Mouse (Mus musculus): Measurements from ENCODE around the gene Ubqln5.

Gene Ubqln5

DNA sequence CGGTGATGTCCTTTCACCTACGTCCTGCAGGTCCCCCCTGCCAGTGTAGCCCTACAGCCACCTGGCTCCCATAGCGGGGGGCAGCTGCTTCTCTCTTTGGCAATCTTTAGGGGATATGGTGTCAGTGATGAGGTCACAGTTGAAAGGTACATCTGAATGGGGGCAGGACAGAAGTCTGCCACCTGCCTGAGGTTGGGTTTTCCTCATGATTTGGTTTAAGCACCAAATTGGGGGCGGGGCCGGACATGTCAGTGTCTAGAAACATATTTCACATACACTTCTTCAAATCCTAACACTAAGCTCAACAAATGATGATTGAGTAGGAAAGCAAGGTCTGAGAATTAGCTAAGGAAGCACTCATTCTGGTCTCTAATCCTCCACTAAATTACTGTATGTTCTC is at the start of gene Ubqln5:
Gene Ubqln5, minus strand, starts transcription at position 101 of the 400 bp plus-strand sequence.
- ChIA-PET POLR2A (no interaction called here), CTCF (no interaction called here)

DNA sequence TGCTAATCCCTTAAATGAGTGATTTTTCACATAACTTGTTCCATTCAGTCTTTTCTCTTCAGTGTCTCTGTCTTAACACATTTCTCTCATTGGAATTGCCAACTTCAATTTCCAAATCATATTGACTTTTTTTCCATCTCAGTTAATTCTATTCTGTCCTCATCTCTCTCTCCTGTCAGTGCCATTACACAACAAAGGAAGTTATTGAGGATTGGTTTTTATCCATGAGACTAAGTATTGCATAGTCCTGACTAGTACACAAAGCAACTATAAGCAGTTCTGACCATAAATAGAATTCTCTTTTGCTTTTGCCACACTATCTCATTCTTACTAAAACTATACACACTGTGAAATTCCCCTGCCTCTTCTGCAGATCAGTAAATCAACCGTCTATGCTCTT is 49.4 kb upstream of the Ubqln5 start:
- POLR2A ChIA-PET, result no interaction called here
- CTCF ChIA-PET, result no interaction called here

DNA sequence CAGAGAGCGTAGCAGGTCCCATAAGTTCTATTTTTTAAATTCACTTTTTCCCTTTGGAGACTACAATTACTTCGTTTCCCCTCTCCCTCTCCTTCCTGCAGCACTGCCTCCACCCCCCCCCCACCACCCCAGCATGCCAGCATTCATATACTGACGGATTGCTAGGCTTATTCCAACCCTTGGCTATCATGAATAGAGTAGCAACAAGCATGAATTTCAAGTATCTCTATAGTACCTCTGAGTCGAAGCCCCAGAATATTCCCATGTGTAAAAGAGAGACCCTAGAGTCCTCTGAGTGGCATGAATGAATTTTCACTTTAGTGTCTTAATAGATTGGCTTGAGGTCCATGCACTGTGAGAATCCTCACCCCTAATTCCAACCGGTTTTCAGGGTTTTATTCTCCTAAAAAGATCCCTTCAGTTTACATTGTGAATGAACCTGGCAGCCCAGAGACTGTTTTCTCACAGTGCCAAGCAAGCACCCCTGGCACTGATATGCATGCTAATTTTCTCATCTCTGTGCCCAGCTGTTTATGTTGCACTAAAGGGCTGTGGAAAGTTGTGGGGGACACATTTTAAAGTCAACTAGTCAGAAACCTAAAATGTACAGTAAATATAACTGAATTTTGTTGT is 48.9 kb upstream of the Ubqln5 start:
- ChIA-PET POLR2A (interaction anchor here in 2 of 4 experiments (0.6 to 0.7 kb wide), 2 partner anchors 65 to 219 kb away, joined by 4 to 8 read pairs; no protein-coding TSS in a partner anchor), CTCF (no interaction called here)

DNA sequence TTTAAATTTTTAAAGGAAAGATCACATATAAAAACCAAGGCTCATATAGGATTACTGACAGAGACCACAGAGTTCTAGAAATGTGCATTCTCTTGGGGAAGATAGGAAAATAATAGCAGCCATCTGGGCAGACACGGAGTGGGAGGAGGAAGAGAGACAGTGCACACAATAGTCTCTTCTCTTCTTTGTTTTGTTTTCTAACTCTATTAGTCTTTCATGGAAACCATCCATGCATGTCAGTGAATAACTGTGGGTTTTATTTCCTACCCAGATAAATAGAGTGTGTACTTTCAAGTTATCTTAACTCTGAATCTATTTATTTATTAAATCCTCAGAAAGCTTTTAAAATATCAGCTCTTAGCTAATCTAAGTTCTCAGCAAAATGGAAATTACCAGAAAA is 45.5 kb upstream of the Ubqln5 start:
- POLR2A ChIA-PET, result no interaction called here
- CTCF ChIA-PET, result no interaction called here

DNA sequence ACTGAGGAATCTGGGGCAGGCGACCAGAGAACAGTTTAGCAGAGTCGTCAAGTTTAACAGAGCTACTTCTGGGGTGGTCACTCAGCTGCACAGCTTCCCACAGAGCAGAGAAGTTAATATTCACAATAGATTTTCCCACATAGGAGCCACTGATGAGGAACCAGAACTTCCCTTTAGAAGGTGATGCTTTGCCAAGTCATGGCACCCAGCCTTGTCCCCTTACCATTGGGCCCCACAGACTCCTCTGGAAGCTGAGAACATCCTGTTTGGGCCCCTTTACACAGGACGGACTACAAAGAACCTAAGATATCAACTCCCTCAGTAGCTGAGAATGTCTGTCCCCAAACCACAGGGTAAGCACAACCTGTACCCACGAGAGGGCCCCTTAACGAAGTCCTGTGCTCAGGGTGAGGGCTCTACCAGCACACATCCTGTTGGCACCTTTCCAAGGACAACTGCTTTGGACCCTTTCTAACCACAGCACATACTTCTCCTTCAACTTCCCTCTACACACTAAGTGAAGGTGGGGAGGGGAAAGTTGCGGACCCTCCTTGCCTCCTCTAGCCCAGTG is 40.1 kb upstream of the Ubqln5 start:
- POLR2A ChIA-PET, result no interaction called here

DNA sequence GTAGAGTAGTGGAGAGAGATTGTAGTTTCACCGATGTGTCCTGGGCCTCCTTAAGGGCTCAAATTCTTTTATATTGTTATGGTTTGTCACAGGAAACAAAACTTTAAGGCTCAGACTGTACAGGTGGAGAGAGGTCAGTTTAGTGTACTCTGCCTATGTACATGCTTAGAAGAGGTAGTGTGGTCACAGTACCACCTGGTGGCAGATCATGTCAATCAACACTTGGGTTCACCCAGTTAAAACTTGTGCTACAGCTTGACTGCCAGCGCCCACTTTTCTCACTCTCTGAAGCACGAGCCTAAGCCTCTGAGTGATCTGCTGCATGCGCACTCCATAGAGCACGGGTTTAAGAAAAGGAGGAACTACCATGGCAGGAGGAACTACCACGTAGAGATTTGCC is 37.5 kb upstream of the Ubqln5 start:
- CTCF ChIA-PET, result no interaction called here
- POLR2A ChIA-PET, result no interaction called here

More for the DNA sequence above, 40.1 kb upstream of the Ubqln5 start:
- CTCF ChIA-PET, result no interaction called here

DNA sequence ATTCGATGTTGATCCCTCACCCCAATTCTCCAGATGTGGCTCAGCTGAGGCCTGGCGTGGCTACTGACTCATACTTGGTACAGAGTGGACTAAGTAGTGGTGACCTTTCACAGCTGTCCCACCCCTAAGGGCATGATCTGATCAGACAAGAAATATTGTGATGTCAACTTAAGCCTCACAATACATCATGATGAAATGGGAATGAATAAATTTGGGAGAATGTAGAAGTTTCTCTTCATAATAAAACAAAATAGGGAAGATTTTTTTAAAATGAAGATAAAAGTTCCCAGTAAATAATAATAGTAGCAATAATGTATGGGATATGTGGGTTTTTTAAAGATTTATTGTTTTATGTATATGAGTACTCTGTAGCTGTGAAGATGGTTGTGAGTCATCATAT is 20.8 kb upstream of the Ubqln5 start, which contains the start of gene Ubqlnl:
Gene Ubqlnl, minus strand, starts transcription at position 101 of the 400 bp plus-strand sequence.
- POLR2A ChIA-PET, result no interaction called here
- CTCF ChIA-PET, result no interaction called here

DNA sequence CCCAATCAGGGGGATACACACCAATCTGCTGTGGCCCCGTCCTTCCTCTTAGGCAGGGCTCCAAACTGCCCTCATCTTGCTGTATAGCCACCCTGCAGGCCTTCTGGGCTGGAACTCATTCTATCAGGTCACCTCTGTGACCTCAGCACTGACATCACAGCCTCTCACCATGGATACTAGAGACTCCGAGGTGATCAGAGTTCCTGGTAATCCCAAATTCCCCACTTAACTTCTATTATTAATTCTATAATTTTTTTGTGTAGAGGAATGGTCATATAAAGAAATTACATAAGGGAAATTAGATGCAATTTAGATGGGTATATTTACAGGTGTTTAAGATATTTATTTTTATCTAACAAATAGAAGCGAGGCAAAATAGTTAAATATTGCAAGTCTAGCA is 13.6 kb upstream of the Ubqln5 start, which contains the start of gene Ubqln3:
Gene Ubqln3, minus strand, starts transcription at position 101 of the 400 bp plus-strand sequence.
- ChIA-PET POLR2A (no interaction called here), CTCF (no interaction called here)

DNA sequence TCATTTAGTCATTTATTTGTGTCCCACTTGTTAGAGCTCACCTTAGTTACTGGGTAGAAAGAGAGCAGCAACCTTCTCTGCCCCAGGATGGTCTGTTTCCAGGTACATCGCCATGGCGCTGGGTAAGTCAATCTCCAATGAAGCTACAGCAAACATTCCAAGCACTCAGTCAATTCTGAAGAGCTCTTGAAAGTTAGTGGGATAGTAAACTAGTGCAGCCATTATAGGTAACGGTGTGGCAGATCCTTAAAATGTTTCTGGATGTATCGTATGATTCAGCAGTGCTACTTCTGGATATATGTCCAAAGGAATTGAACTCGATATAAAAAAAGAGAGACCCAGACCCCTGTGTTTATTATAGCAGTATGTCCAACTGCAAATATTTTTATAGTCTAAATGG is 7.7 kb upstream of the Ubqln5 start, which contains the start of gene Olfr643:
Gene Olfr643, minus strand, starts transcription at position 101 of the 400 bp plus-strand sequence.
- POLR2A ChIA-PET, result no interaction called here
- CTCF ChIA-PET, result no interaction called here

DNA sequence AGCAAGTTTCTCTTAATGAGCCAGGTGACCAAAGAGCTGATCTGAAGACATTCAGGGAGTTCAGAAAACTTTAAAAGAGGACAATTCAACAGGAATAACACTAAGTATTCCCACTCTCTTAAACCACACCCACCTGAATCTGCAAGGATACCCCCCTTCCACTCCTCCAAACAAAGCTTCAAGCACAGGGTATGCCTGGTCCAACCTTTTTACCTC is 25.0 kb downstream of the Ubqln5 start, which contains the start of gene Olfr646:
Gene Olfr646, plus strand, starts transcription at position 117 of the 216 bp plus-strand sequence.
- ChIA-PET POLR2A (interaction anchor here in 2 of 4 experiments (0.6 to 0.7 kb wide), 2 partner anchors 20 to 362 kb away, joined by 3 read pairs; no protein-coding TSS in a partner anchor), CTCF (no interaction called here)

DNA sequence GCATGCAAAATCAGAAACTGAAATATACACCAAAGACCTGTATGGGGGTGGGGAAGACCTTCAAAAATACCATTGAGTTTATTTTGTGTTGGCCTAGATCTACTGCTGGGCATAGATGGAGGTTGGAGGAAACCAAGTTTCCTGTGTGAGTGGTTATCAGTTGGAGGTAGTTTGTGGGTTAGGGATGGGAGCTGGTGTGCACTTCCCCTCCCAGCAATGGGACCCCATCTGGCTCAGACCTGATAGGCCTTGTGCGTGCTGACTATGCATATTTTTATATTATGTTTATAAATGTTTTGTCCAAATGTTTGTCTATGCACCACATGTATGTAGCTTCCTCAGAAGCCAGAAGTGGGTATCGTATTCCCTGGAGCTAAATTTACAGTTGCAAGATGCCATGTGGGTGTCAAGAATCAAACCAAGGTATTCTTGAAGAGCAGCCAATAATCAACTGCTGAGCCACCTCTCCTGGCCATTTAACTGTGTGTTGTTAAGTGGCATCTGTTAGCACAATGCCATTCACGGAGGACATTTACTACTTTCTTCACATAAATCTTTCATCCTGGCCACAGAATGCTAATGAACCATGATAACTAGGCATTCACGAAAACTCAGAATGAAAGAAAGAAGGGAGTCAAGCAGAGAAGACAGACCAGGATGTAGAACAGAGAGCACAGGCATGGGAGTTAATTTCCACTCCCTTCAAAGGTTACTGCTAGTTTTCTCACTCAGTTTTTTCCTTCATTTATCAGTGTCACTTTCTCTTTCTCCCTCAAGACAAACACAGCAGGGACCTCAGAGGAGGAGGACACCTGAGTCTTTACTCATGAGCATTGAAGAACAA is 25.5 kb downstream of the Ubqln5 start:
- POLR2A ChIA-PET, result interaction anchor here in 2 of 4 experiments (0.6 to 0.7 kb wide), 3 partner anchors 20 to 929 kb away, joined by 3 read pairs; no protein-coding TSS in a partner anchor
- CTCF ChIA-PET, result interaction anchor here in 1 of 4 experiments (0.7 kb wide), 1 partner anchor 1832 kb away, joined by 5 read pairs; no protein-coding TSS in a partner anchor

DNA sequence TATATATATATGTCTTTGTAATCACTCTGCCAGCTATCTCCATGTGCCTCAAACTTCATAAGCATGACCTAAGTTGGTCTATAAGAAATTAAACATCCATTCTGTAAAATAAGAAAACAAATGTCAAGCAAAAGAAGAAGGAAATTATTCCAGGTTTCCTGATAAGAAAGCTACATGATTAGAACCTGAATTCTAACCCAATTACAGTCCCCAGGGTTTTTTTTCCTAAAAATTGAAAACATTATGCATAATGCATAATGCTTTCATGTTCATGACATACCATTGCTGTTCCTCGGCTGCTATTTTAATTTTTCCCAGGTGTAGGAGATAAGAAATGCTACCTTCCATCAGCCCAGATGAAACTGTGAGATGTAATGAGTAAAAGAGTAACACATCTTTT is 44.3 kb downstream of the Ubqln5 start, which contains the start of gene Olfr645:
Gene Olfr645, minus strand, starts transcription at position 101 of the 400 bp plus-strand sequence.
- POLR2A ChIA-PET, result no interaction called here
- CTCF ChIA-PET, result no interaction called here
